Comparison of ENCODE assay signal across 8 mouse cellular contexts in the genomic region with DNA sequence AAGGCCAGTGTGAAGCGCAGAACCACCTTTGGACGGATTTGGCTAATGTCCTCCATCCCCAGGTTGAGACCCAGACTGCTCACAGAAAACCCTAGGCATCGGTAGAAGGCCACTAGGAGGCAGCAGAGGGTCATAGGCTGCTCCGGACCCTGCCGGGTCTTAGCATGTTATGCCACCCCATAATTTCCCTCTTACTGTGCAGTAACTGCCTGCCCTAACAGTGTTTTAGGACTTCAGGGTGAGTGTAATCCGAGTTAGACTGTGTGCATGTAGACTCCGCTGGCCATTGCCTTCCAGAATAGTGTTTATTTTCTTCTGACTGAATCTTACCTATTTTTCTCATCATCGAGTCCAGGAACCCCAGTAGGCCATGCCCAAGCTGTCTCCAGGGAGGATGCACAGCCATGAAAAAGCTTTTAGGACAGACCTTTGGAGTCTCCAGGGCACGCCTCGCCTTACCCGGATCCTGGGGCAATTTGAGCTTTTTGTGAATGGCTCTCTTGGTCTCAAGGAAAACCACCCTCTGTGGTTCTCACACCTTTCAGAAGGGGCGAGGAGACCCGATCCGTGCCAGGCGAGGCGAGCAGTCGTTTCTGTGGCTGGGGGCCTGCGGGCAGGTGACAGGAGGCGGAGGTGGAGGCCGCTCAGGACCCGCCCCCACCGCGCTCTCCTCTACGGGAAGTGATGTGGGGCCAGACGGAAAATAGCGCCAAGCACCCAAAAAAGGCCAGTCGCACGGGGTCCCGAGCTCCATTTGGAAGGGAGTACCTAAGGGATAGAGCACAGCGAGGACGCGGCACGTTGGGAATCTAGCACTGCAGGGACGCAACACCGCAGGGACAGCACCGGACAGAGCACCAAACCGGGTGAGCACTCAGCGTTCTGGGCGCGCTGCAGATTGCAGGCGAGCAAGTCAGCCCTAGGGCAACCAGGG. TPM values are rescaled to one million over a fixed set of nuclear protein-coding genes. Genes with fewer than 3 reads are reported as not detected.
DNase-seq lines count a peak whose midpoint lies in the region; ATAC-seq and TF ChIP-seq lines count a peak whose summit lies in the region.

A gene (plus strand): TSS at position 709 of the 934 bp plus-strand sequence.

- ATAC-seq in hindbrain, embryonic 11.5 days (ENCODE audit: low FRiP score), result peak; percentile 59
- ATAC-seq in lung, postnatal 0 days, result peak; percentile 80

- 2% methylated on average over 41 of the region's 41 CpGs for WGBS in hindbrain, embryonic 11.5 days
- 1% methylated on average over 41 of the region's 41 CpGs for WGBS in lung, postnatal 0 days

- peak within 1 kb of the TSS; percentile 28 for H3K4me3 ChIP-seq in hindbrain, embryonic 11.5 days (ENCODE audit: low read depth, low read length)
- H3K4me3 ChIP-seq in lung, postnatal 0 days (ENCODE audit: low read depth, low read length), result peak within 1 kb of the TSS; percentile 46

- 0 out of 2 replicates have a peak, but pooled peaks cover 3% of the 10 kb centered on the region for H3K4me1 ChIP-seq in hindbrain, embryonic 11.5 days (replicated peaks; ENCODE audit: control insufficient read depth, insufficient read depth, low read length)
- peaks cover 14% of the 10 kb centered on the region for H3K4me1 ChIP-seq in lung, postnatal 0 days (ENCODE audit: insufficient read depth, low read depth, low read length)

- H3K9me3 ChIP-seq in hindbrain, embryonic 11.5 days (ENCODE audit: control insufficient read depth, low read length), result no peaks in the 10 kb centered on the region
- H3K9me3 ChIP-seq in lung, postnatal 0 days (ENCODE audit: low read length), result no peaks in the 10 kb centered on the region

- peak; percentile 71 for DNase-seq in Muller cell, postnatal 12 days (ENCODE audit: inconsistent ontology term)
- peak; percentile 87 for DNase-seq in cerebellum, adult 9-11 months
- DNase-seq in frontal cortex, adult 2 months (ENCODE audit: extremely low spot score in 1 of 2, low spot score in 1 of 2), result peak; percentile 58 to 92
- DNase-seq in hindbrain, embryonic 11.5 days (ENCODE audit: low spot score), result peak; percentile 88
- peak; percentile 81 for DNase-seq in layer of hippocampus, adult 9-11 months
- DNase-seq in lung, postnatal 0 days (ENCODE audit: low spot score), result peak; percentile 90
- DNase-seq in ovary, postnatal 10 days (ENCODE audit: low spot score), result peak; percentile 39
- peak; percentile 89 for DNase-seq in thymus, postnatal 0 days (ENCODE audit: low spot score)

- H3K9ac ChIP-seq in hindbrain, embryonic 11.5 days (ENCODE audit: low read depth, low read length), result peak within 1 kb of the TSS; percentile 19
- H3K9ac ChIP-seq in lung, postnatal 0 days (replicated peaks; ENCODE audit: low read depth), result peak within 1 kb of the TSS; percentile 51

- no peaks in the 10 kb centered on the region for H3K27me3 ChIP-seq in hindbrain, embryonic 11.5 days (ENCODE audit: control insufficient read depth, insufficient read depth, low read length)
- H3K27me3 ChIP-seq in lung, postnatal 0 days (replicated peaks; ENCODE audit: insufficient read depth, low read length), result no peaks in the 10 kb centered on the region

- no peak for TF ChIP-seq EP300 in lung, postnatal 0 days (IDR thresholded peaks at IDR 0.05)

- no peak within 1 kb of the TSS for H3K27ac ChIP-seq in hindbrain, embryonic 11.5 days (ENCODE audit: low read depth, low read length)
- peak within 1 kb of the TSS; percentile 74 for H3K27ac ChIP-seq in lung, postnatal 0 days (ENCODE audit: low read length)

- no peaks in the 10 kb centered on the region for H3K36me3 ChIP-seq in hindbrain, embryonic 11.5 days (ENCODE audit: control insufficient read depth, insufficient read depth, low read length)
- H3K36me3 ChIP-seq in lung, postnatal 0 days (ENCODE audit: insufficient read depth, low read length), result no peaks in the 10 kb centered on the region

- peak within 1 kb of the TSS; percentile 76 for H3K4me2 ChIP-seq in hindbrain, embryonic 11.5 days (replicated peaks; ENCODE audit: low read depth, low read length)
- H3K4me2 ChIP-seq in lung, postnatal 0 days (replicated peaks; ENCODE audit: low read depth, low read length), result peak within 1 kb of the TSS; percentile 89

- peak; percentile 97 for TF ChIP-seq CTCF in lung, postnatal 0 days (IDR thresholded peaks at IDR 0.05)

RNA-seq across cellular contexts. Expression of the gene that starts here (rescaled TPM):
- 3.8 and 3.9 TPM in 2 replicates for polyA plus RNA-seq in frontal cortex, adult 2 months (2012; rRNA removed)
- 0.73 and 1.1 TPM in 2 replicates for polyA plus RNA-seq in hindbrain, embryonic 11.5 days (2014; fragmentation: Nextera tagmentation; extraction: Ambion mirVana)
- 41.6 and 48.7 TPM in 2 replicates for polyA plus RNA-seq in lung, postnatal 0 days (2015; fragmentation: Nextera tagmentation; extraction: Ambion mirVana)
- polyA plus RNA-seq in thymus, postnatal 0 days (2015; fragmentation: Nextera tagmentation; extraction: Ambion mirVana), result 41.8 and 43.9 TPM in 2 replicates

Comparison
In these comparisons a context has a peak if more than half of its experiments do, and no peak if none do; other contexts are left out.
1. DNase-seq: peak in every context shown above with its lines; median percentile 90 in lung, postnatal 0 days; 89 in thymus, postnatal 0 days; 88 in hindbrain, embryonic 11.5 days; 87 in cerebellum, adult 9-11 months; 81 in layer of hippocampus, adult 9-11 months; 75 in frontal cortex, adult 2 months; 71 in Muller cell, postnatal 12 days; 39 in ovary, postnatal 10 days.